Mouse (Mus musculus) heart, embryonic 11.5 days (tissue): ENCODE results near the gene Lep. TPM values are rescaled to one million over a fixed set of nuclear protein-coding genes. Genes with fewer than 3 reads are reported as not detected.

Source experiments
- ATAC-seq: fragments of 200-750 bp; cut with Nextera tagmentation; replicated peaks from 2 replicates; pipeline ENCODE4 v1.8.0; 2017; ENCODE audit warnings: moderate library complexity; ENCODE audit not compliant: insufficient number of reproducible peaks, low FRiP score, low TSS enrichment
- H3K27ac ChIP-seq: fragments of 300-500 bp; sonication (generic); 2 replicates; pipeline ENCODE4 v1.5.1; 2014; ENCODE audit warnings: mild to moderate bottlenecking, low read depth, low read length
- H3K27me3 ChIP-seq: fragments of 300-500 bp; sonication (generic); 2 replicates; pipeline ENCODE4 v1.6.1; 2014; ENCODE audit warnings: mild to moderate bottlenecking, low read length, mixed read lengths; ENCODE audit not compliant: control insufficient read depth, insufficient read depth
- H3K36me3 ChIP-seq: fragments of 300-500 bp; sonication (generic); 2 replicates; pipeline ENCODE4 v1.6.1; 2014; ENCODE audit warnings: mild to moderate bottlenecking, low read length, moderate library complexity, mixed read lengths; ENCODE audit not compliant: control insufficient read depth, insufficient read depth
- H3K4me1 ChIP-seq: fragments of 300-500 bp; sonication (generic); 2 replicates; pipeline ENCODE4 v1.6.1; 2014; ENCODE audit warnings: low read length; ENCODE audit not compliant: control insufficient read depth, insufficient read depth
- H3K4me2 ChIP-seq: fragments of 300-500 bp; sonication (generic); 2 replicates; pipeline ENCODE4 v1.6.1; 2014; ENCODE audit warnings: mild to moderate bottlenecking, moderate library complexity
- H3K4me3 ChIP-seq: fragments of 300-500 bp; sonication (generic); 2 replicates; pipeline ENCODE4 v1.5.1; 2014; ENCODE audit warnings: low read depth, low read length
- H3K9ac ChIP-seq: fragments of 300-500 bp; sonication (generic); 2 replicates; pipeline ENCODE4 v1.6.1; 2014; ENCODE audit warnings: mild to moderate bottlenecking, low read depth, low read length, moderate library complexity
- H3K9me3 ChIP-seq: fragments of 300-500 bp; sonication (generic); replicated peaks from 2 replicates; pipeline ENCODE4 v1.6.1; 2016; ENCODE audit warnings: low read length; ENCODE audit not compliant: control insufficient read depth
- WGBS: fragments of 180-500 bp; shearing (Covaris S2); extraction: QIAGEN DNeasy Blood & Tissue Kit; methylation state at CpG from one replicate; pipeline ENCODE4 v1.1.7; 2014; ENCODE audit not compliant: insufficient replicate concordance; 5-methylcytosine and 5-hydroxymethylcytosine counted together
- polyA plus RNA-seq: library from polyadenylated mRNA; unstranded; fragments of >200 nt; fragmentation: Nextera tagmentation; extraction: Ambion mirVana; gene quantifications from 2 replicates; pipeline ENCODE4 v1.2.1, GENCODE M21; 2014

Gene Lep
- not detected in 2 replicates for polyA plus RNA-seq

- no peak for ATAC-seq
- Histone ChIP-seq H3K36me3 (no peaks in the 10 kb centered on the region), H3K4me1 (no peaks in the 10 kb centered on the region), H3K27me3 (peaks cover 4% of the 10 kb centered on the region; the same call in 1 of the 2 replicates), H3K27ac (no peak within 1 kb of the TSS), H3K9ac (no peak within 1 kb of the TSS), H3K4me3 (no peak within 1 kb of the TSS), H3K9me3 (no peaks in the 10 kb centered on the region), H3K4me2 (no peak within 1 kb of the TSS)
- WGBS: 65% methylated on average over 28 of the region's 28 CpGs
Measured at GRCm38 (mm10) chr6:29059846-29060685, at the start of gene Lep. Lep (plus strand) TSS chr6:29060220.

- Histone ChIP-seq H3K4me2 (no peak overlapping the region), H3K27me3 (peaks cover 10% of the 10 kb centered on the region), H3K9ac (no peak overlapping the region), H3K4me3 (no peak overlapping the region), H3K27ac (no peak overlapping the region), H3K4me1 (no peaks in the 10 kb centered on the region), H3K36me3 (no peaks in the 10 kb centered on the region), H3K9me3 (no peaks in the 10 kb centered on the region)
- no peak for ATAC-seq
- 69% methylated on average over 5 of the region's 5 CpGs for WGBS
Measured at GRCm38 (mm10) chr6:29011651-29012050, 48.4 kb upstream of the Lep start.

GRCm38 (mm10) chr6:29013216-29013615, 46.8 kb upstream of the Lep start:
- Histone ChIP-seq H3K4me3 (no peak overlapping the region), H3K4me1 (peaks cover 4% of the 10 kb centered on the region; the same call in 1 of the 2 replicates), H3K27ac (no peak overlapping the region), H3K9ac (no peak overlapping the region), H3K36me3 (no peaks in the 10 kb centered on the region), H3K9me3 (no peaks in the 10 kb centered on the region), H3K4me2 (no peak overlapping the region), H3K27me3 (peaks cover 22% of the 10 kb centered on the region)
- no peak for ATAC-seq
- 85% methylated on average over 6 of the region's 6 CpGs for WGBS

- H3K27ac ChIP-seq: no peak overlapping the region
- no peak for ATAC-seq
- H3K9me3 ChIP-seq: no peaks in the 10 kb centered on the region
- no peak overlapping the region for H3K9ac ChIP-seq
- H3K27me3 ChIP-seq: peaks cover 45% of the 10 kb centered on the region
- H3K4me3 ChIP-seq: peak overlapping the region; percentile 1
- no peaks in the 10 kb centered on the region for H3K36me3 ChIP-seq
- 1% methylated on average over 16 of the region's 16 CpGs for WGBS
- H3K4me1 ChIP-seq: peaks cover 4% of the 10 kb centered on the region; the same call in 1 of the 2 replicates
- peak overlapping the region; percentile 68 for H3K4me2 ChIP-seq
Measured at GRCm38 (mm10) chr6:29016891-29017412, 43.1 kb upstream of the Lep start.

GRCm38 (mm10) chr6:29019756-29020720, 40.0 kb upstream of the Lep start:
- no peak overlapping the region for H3K4me2 ChIP-seq
- no peak overlapping the region for H3K27ac ChIP-seq
- no peak overlapping the region for H3K9ac ChIP-seq
- 70% methylated on average over 18 of the region's 18 CpGs for WGBS
- ATAC-seq: no peak
- H3K4me1 ChIP-seq: peaks cover 4% of the 10 kb centered on the region; the same call in 1 of the 2 replicates
- no peaks in the 10 kb centered on the region for H3K9me3 ChIP-seq
- no peaks in the 10 kb centered on the region for H3K36me3 ChIP-seq
- H3K27me3 ChIP-seq: peaks cover 62% of the 10 kb centered on the region
- H3K4me3 ChIP-seq: no peak overlapping the region

DNA sequence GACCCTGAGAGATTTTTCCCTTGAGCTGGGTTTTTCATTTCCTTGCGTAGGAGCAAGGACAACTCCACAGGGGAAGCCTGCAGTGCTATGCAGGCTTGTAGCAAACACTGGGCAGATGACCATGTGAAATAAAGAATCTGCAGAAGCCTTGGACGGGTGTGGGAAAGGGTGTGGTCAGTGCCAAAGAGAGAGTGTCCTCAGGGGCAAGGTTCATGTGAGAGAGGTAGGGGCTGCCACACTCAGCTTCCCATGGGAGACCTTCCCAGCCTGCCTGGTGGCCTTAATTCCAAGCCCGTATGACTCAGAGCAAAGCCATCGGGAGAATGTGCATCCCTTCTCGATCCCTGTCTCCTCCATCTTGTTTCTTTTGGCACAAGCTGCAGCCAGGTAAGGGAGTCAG, 39.1 kb upstream of the Lep start:
- Histone ChIP-seq H3K9me3 (no peaks in the 10 kb centered on the region), H3K4me2 (no peak overlapping the region), H3K4me1 (peaks cover 4% of the 10 kb centered on the region; the same call in 1 of the 2 replicates), H3K9ac (no peak overlapping the region), H3K27me3 (peaks cover 66% of the 10 kb centered on the region), H3K27ac (no peak overlapping the region), H3K4me3 (no peak overlapping the region), H3K36me3 (no peaks in the 10 kb centered on the region)
- ATAC-seq: no peak
- 61% methylated on average over 5 of the region's 5 CpGs for WGBS

GRCm38 (mm10) chr6:29021501-29021900, 38.5 kb upstream of the Lep start:
- H3K4me1 ChIP-seq: peaks cover 4% of the 10 kb centered on the region; the same call in 1 of the 2 replicates
- ATAC-seq: no peak
- H3K27ac ChIP-seq: no peak overlapping the region
- no peak overlapping the region for H3K4me3 ChIP-seq
- peaks cover 64% of the 10 kb centered on the region for H3K27me3 ChIP-seq
- no peak overlapping the region for H3K4me2 ChIP-seq
- 36% methylated on average over 6 of the region's 6 CpGs for WGBS
- no peaks in the 10 kb centered on the region for H3K9me3 ChIP-seq
- no peaks in the 10 kb centered on the region for H3K36me3 ChIP-seq
- H3K9ac ChIP-seq: no peak overlapping the region

GRCm38 (mm10) chr6:29022115-29022514, 37.9 kb upstream of the Lep start:
- WGBS: 44% methylated on average over 5 of the region's 5 CpGs
- Histone ChIP-seq H3K9me3 (no peaks in the 10 kb centered on the region), H3K36me3 (no peaks in the 10 kb centered on the region), H3K4me2 (no peak overlapping the region), H3K4me3 (no peak overlapping the region), H3K27me3 (peaks cover 64% of the 10 kb centered on the region), H3K9ac (no peak overlapping the region), H3K27ac (no peak overlapping the region), H3K4me1 (peaks cover 2% of the 10 kb centered on the region; the same call in 1 of the 2 replicates)
- no peak for ATAC-seq
